Mouse (Mus musculus): ENCODE measurements around the gene Syt11. TPM values are rescaled to one million over a fixed set of nuclear protein-coding genes. Genes with fewer than 3 reads are reported as not detected.
"Not testable (repeated sequence)": the region's sequence is repeated elsewhere in the genome, so short reads cannot be mapped to it uniquely, and the experiment has no call there.

Syt11 gene
- polyA plus RNA-seq, 1 experiment: 165 TPM

- TF ChIP-seq POLR2A (IDR thresholded peaks at IDR 0.05; ENCODE audit: borderline replicate concordance, extremely low read depth, insufficient read depth, insufficient read length, poor library complexity, severe bottlenecking) (no peak), CTCF (IDR thresholded peaks at IDR 0.05; ENCODE audit: borderline replicate concordance, extremely low read depth, insufficient read depth, insufficient read length) (no peak)
- DNase-seq (ENCODE audit: low read depth): peak; percentile 60
Observed at GRCm38 (mm10) chr3:88717198-88717798, 57.7 kb downstream of the Syt11 start.

- peak; percentile 90 for DNase-seq (ENCODE audit: low read depth)
Observed at GRCm38 (mm10) chr3:88716399-88717197, 58.4 kb downstream of the Syt11 start, which contains the start of gene Rit1. Gene Rit1, plus strand, starts transcription at chr3:88716838.

GRCm38 (mm10) chr3:88715716-88716115 lies 59.2 kb downstream of the Syt11 start:
- DNase-seq (ENCODE audit: low read depth): not testable (repeated sequence)

More at GRCm38 (mm10) chr3:88716399-88717197, 58.4 kb downstream of the Syt11 start, which contains the start of gene Rit1:
- no peak for TF ChIP-seq CTCF (IDR thresholded peaks at IDR 0.05; ENCODE audit: borderline replicate concordance, extremely low read depth, insufficient read depth, insufficient read length)
- peak; percentile 43; the same call in 1 of the 2 replicates for TF ChIP-seq POLR2A (IDR thresholded peaks at IDR 0.05; ENCODE audit: borderline replicate concordance, extremely low read depth, insufficient read depth, insufficient read length, poor library complexity, severe bottlenecking)

DNA sequence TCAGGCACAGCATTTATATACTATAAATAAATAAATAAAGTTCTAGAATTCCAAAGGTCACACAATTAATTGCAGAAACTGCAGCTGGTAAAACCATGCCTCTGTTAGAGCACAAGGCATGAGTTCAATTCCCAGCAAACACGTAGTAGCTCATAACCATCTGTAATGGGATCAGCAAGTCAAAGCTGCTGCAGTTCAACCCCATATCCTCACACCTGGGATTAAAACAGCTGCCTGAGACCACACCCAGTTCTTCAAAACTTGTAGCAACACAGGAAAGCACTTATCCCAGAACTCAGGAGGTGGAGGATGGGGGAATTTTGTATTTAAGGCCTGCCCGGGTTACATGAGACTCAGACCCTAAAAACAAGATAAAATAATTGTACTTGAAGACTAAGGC lies 60.2 kb downstream of the Syt11 start:
- DNase-seq (ENCODE audit: low read depth): no peak
- TF ChIP-seq POLR2A (IDR thresholded peaks at IDR 0.05; ENCODE audit: borderline replicate concordance, extremely low read depth, insufficient read depth, insufficient read length, poor library complexity, severe bottlenecking) (no peak), CTCF (IDR thresholded peaks at IDR 0.05; ENCODE audit: borderline replicate concordance, extremely low read depth, insufficient read depth, insufficient read length) (no peak)

DNA sequence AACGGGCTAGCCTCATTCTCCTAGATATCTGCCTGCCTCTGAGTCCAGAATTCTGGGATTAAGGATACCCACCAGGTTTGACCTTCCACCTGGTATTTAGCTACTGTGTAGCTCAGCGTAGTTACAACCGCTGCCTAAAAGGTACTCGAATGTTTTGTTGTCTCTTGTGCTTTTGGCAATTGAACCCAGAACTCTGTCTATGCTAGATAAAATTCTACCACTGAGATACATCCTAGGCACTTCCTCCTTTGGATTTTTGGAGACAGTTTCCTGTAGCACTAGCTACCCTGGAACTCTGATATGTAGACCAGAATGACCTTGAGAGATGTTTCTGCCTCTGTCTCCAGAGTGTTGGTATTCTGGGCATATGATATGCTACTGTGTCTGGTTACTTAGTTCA lies 61.3 kb downstream of the Syt11 start:
- TF ChIP-seq POLR2A (IDR thresholded peaks at IDR 0.05; ENCODE audit: borderline replicate concordance, extremely low read depth, insufficient read depth, insufficient read length, poor library complexity, severe bottlenecking) (no peak), CTCF (IDR thresholded peaks at IDR 0.05; ENCODE audit: borderline replicate concordance, extremely low read depth, insufficient read depth, insufficient read length) (no peak)
- DNase-seq (ENCODE audit: low read depth): no peak

GRCm38 (mm10) chr3:88701222-88701621 lies 73.7 kb downstream of the Syt11 start:
- TF ChIP-seq CTCF (IDR thresholded peaks at IDR 0.05; ENCODE audit: borderline replicate concordance, extremely low read depth, insufficient read depth, insufficient read length): no peak
- no peak for TF ChIP-seq POLR2A (IDR thresholded peaks at IDR 0.05; ENCODE audit: borderline replicate concordance, extremely low read depth, insufficient read depth, insufficient read length, poor library complexity, severe bottlenecking)
- no peak for DNase-seq (ENCODE audit: low read depth)

GRCm38 (mm10) chr3:88700247-88700646 lies 74.7 kb downstream of the Syt11 start:
- TF ChIP-seq CTCF (IDR thresholded peaks at IDR 0.05; ENCODE audit: borderline replicate concordance, extremely low read depth, insufficient read depth, insufficient read length): no peak
- no peak for TF ChIP-seq POLR2A (IDR thresholded peaks at IDR 0.05; ENCODE audit: borderline replicate concordance, extremely low read depth, insufficient read depth, insufficient read length, poor library complexity, severe bottlenecking)
- DNase-seq (ENCODE audit: low read depth): no peak

GRCm38 (mm10) chr3:88698834-88699233 lies 76.1 kb downstream of the Syt11 start:
- TF ChIP-seq POLR2A (IDR thresholded peaks at IDR 0.05; ENCODE audit: borderline replicate concordance, extremely low read depth, insufficient read depth, insufficient read length, poor library complexity, severe bottlenecking) (no peak), CTCF (IDR thresholded peaks at IDR 0.05; ENCODE audit: borderline replicate concordance, extremely low read depth, insufficient read depth, insufficient read length) (no peak)
- no peak for DNase-seq (ENCODE audit: low read depth)

- DNase-seq (ENCODE audit: low read depth): no peak
- no peak for TF ChIP-seq CTCF (IDR thresholded peaks at IDR 0.05; ENCODE audit: borderline replicate concordance, extremely low read depth, insufficient read depth, insufficient read length)
- TF ChIP-seq POLR2A (IDR thresholded peaks at IDR 0.05; ENCODE audit: borderline replicate concordance, extremely low read depth, insufficient read depth, insufficient read length, poor library complexity, severe bottlenecking): no peak
Observed at GRCm38 (mm10) chr3:88698051-88698450, 76.9 kb downstream of the Syt11 start.

- DNase-seq (ENCODE audit: low read depth): peak; percentile 8
- no peak for TF ChIP-seq POLR2A (IDR thresholded peaks at IDR 0.05; ENCODE audit: borderline replicate concordance, extremely low read depth, insufficient read depth, insufficient read length, poor library complexity, severe bottlenecking)
Observed at GRCm38 (mm10) chr3:88695545-88695944, 79.4 kb downstream of the Syt11 start.

Other genes starting within 250 kb of the Syt11 start
- gene Mex3a, start 242.8 kb downstream of the Syt11 start, polyA plus RNA-seq (2012; rRNA removed): 93.2 and 103 TPM in 2 replicates
- gene Rab25, start 226.9 kb downstream of the Syt11 start, polyA plus RNA-seq (2012; rRNA removed): 1.7 and 2.4 TPM in 2 replicates
- 121 and 122 TPM in 2 replicates for gene Lamtor2, start 222.1 kb downstream of the Syt11 start, polyA plus RNA-seq (2012; rRNA removed)
- 108 and 113 TPM in 2 replicates for gene Ubqln4, start 221.4 kb downstream of the Syt11 start, polyA plus RNA-seq (2012; rRNA removed)
- gene Ssr2, start 199.3 kb downstream of the Syt11 start, polyA plus RNA-seq (2012; rRNA removed): 170 and 185 TPM in 2 replicates
- 106 and 137 TPM in 2 replicates for gene Arhgef2, start 169.2 kb downstream of the Syt11 start, polyA plus RNA-seq (2012; rRNA removed)
- gene Rxfp4, start 122.0 kb downstream of the Syt11 start, polyA plus RNA-seq (2012; rRNA removed): not detected in 2 replicates
- gene Khdc4, start 89.4 kb downstream of the Syt11 start, polyA plus RNA-seq (2012; rRNA removed): 115 and 169 TPM in 2 replicates
- gene Rit1, start 58.3 kb downstream of the Syt11 start, polyA plus RNA-seq (2012; rRNA removed): 45.2 and 49.2 TPM in 2 replicates
- gene Gon4l, start 60.1 kb upstream of the Syt11 start, polyA plus RNA-seq (2012; rRNA removed): 25.6 and 38.4 TPM in 2 replicates
- 45.9 and 59.1 TPM in 2 replicates for gene Msto1, start 138.8 kb upstream of the Syt11 start, polyA plus RNA-seq (2012; rRNA removed)
- gene Ash1l, start 175.5 kb upstream of the Syt11 start, polyA plus RNA-seq (2012; rRNA removed): 19.1 and 25.1 TPM in 2 replicates
- gene Dap3, start 176.0 kb upstream of the Syt11 start, polyA plus RNA-seq (2012; rRNA removed): 75.2 and 86.7 TPM in 2 replicates